Mouse (Mus musculus): ENCODE results near the gene Cdh13.

Cdh13 gene

GRCm38 (mm10) chr8:118956109-118956508, 672.6 kb downstream of the Cdh13 start:
- DNase-seq (ENCODE audit: low spot score): no peak

- DNase-seq (ENCODE audit: low spot score): peak; percentile 44
Observed at GRCm38 (mm10) chr8:118961877-118962545, 678.5 kb downstream of the Cdh13 start.

DNA sequence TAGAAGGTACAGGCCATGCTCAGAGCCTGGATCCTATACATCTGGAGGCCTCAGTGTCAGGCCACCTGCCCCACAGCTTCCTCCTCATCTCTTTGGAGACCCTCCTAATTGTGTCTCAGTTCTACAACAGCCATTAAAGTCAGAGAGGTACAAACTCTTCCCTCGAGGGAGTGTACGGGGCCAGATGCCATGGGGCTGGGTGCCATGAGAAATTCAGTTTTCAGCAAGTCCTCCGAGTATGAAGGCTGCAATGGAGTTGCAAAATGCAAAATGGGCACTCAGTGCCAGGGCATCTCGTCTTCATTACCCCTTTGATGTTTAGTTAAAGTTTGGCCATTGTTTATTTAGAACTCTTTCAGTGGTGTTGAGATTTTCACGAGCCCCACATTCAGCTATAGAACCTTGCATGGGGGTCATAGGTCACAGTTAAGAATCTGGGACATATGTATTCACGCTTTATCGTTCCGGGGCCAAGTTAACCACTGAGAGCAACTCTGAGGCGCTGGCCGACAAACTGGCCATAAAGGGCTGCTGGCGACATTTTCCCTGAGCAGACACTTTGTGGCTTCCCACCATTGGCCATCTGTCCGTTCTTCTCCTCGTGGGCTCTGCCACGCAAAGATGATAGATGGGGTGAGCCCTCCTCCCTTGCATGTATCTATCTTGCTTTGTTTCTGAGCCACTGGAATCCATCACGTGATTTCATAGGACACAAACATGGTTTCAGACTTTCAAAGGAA, 681.7 kb downstream of the Cdh13 start:
- no peak for DNase-seq (ENCODE audit: low spot score)

GRCm38 (mm10) chr8:118968896-118969295, 685.4 kb downstream of the Cdh13 start:
- no peak for DNase-seq (ENCODE audit: low spot score)

GRCm38 (mm10) chr8:118979800-118980199, 696.3 kb downstream of the Cdh13 start:
- DNase-seq (ENCODE audit: low spot score): no peak

DNA sequence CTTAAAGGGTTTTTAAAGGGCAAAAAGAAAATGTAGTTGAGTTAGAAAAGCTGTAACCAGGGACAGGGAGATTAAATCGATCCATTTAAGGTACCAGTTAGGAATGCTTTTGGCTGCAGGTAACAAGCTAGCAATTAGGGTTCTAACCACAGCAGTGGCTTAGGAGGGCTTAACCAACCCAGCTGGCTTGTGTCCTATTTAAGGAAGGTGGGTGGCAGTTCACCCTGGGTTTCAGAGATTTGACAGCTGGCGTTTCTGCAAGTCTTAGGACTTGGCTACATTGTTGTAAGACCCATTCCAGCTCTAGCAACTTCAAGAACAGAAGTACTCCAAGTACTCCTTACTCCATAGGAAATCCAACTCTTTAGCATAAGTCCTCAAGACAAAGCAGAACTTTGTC, 700.2 kb downstream of the Cdh13 start:
- DNase-seq (ENCODE audit: low spot score): no peak

DNA sequence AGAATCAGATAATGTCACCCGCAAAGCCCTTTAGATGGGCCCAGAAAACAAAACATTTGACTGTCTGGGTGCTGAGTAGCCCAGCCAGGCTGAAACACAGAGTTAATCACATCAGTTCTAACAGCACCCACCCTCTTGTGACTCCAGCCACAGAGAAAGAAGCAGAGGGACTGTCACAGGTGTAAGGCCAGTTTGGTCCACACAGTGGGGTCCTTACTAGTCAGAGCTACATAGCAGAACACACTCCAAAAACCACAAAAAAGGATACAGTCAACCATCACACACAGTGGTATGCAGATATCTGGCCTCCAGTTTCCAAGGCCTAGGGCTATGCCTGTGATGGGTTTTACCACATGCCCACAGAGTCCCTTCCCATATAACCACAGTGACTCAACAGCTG, 703.3 kb downstream of the Cdh13 start:
- no peak for DNase-seq (ENCODE audit: low spot score)

- DNase-seq (ENCODE audit: low spot score): no peak
Observed at GRCm38 (mm10) chr8:118995641-118996188, 712.2 kb downstream of the Cdh13 start.

GRCm38 (mm10) chr8:119000595-119000994, 717.1 kb downstream of the Cdh13 start:
- no peak for DNase-seq (ENCODE audit: low spot score)

DNA sequence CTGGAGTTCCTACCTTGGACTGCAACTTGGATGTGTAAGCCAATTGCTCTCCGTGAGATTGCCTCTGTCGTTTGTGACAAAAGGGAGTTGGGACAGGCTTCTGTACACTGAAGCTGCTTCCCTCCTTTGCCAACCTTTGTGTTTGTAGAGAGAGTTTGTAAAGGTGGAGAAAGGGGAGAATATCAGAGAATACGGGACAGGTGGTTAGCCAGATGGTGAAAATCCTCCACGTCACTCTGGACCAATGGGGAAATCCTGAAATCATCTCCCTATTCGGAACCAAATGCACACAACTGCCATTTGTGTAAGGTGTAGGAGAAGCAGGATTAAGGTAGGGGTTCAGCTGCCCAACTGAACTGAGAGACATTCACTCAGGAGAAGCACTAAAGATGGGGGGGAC, 721.3 kb downstream of the Cdh13 start:
- DNase-seq (ENCODE audit: low spot score): no peak

GRCm38 (mm10) chr8:119018675-119019074, 735.1 kb downstream of the Cdh13 start:
- no peak for DNase-seq (ENCODE audit: low spot score)

DNA sequence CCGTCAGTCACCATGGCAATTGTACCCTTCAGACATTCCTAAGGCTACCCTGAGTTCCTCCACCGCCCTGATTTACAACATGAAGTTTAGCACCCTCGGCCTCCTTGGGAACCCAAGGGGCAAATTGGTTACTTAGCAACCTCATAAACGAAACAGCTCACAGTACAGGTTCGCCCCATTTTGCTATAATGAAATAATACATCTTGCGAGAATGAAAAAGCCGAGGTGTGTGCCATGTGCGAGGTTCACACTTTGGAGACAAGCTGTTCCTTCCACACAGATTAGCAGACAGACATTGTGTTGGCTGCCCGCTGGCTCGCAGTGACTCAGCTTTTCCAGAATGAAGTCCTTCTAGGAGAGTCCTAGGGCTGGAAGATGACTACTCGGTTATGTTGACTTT, 737.2 kb downstream of the Cdh13 start:
- no peak for DNase-seq (ENCODE audit: low spot score)

DNA sequence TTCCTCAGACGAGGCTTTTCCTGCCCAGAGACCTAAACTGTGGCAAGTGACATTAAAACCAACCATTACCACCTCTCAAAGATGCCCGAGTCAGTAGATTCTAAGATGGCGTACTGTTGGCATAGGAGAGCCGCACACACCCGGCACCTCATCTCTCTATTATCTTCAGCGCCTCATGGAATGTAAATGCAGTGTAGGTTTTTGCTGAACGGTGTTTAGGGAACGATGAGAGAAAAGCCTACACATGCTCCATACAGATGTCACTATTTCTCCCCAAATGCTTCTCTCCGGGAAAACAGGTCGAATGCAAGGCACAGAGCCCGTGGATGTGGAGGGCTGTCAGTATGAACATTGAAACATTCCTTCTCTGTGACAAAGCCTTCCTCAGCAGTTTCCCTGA, 737.9 kb downstream of the Cdh13 start:
- no peak for DNase-seq (ENCODE audit: low spot score)

GRCm38 (mm10) chr8:119022301-119022870, 738.9 kb downstream of the Cdh13 start:
- no peak for DNase-seq (ENCODE audit: low spot score)

DNA sequence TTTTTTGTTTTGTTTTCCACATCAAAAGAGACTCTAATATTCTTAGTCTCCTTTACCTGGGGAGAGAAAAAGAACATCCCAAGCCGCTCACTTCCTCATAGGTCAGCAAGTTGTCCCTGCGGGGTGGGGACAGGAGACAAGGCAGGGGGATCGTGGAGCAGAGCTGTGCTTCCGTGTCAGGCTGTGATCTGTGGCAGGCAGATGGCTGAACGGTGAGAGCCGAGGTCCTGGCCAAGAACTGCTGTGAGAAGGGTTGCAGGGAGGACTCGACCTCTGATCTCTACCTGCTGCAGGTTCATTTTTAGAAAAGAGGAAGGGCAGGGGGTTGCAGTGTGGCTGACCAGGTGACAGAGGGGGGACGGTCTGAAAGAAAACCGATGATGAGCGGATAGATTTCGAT, 749.9 kb downstream of the Cdh13 start:
- no peak for DNase-seq (ENCODE audit: low spot score)

- no peak for DNase-seq (ENCODE audit: low spot score)
Observed at GRCm38 (mm10) chr8:119034037-119034436, 750.5 kb downstream of the Cdh13 start.

DNA sequence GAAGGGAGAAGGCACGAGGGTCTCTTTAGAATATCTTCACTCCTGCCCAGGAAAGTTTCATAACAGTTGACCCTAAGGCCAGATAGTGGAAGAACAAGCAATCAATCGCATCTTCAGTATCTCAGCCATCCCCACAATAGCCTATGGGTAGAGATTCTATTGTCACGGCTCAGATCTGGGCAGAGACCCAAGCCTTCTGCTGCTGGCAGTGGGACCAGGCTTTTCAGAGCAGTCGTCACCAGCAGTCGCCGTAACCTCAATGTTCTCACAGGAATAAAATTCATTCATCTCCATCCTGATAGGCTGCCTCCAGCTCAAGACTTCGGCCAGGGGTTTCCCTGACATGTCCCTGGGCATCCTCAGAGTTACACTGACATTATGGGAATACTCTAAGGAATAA, 751.6 kb downstream of the Cdh13 start:
- no peak for DNase-seq (ENCODE audit: low spot score)

- DNase-seq (ENCODE audit: low spot score): no peak
Observed at GRCm38 (mm10) chr8:119037571-119037970, 754.0 kb downstream of the Cdh13 start.

GRCm38 (mm10) chr8:119039358-119039757, 755.8 kb downstream of the Cdh13 start:
- DNase-seq (ENCODE audit: low spot score): no peak

DNA sequence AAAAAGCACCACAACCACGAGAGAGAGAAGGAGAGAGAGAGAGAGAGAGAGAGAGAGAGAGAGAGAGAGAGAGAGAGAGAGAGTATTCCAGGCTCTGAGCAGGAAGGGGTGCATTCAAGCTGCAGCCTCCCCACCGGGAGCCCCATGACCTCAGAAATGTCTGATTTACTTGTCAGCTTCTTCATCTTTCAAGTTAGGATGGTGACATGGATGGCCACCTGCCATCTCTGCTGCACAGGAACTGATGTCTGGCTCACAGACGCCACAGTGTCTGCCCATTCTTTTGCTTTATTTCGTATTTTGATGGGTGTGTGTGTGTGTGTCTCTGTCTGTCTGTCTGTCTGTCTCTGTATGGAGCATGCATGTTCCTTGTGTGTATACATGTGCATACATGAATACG, 774.3 kb downstream of the Cdh13 start:
- no peak for DNase-seq (ENCODE audit: low spot score)

DNA sequence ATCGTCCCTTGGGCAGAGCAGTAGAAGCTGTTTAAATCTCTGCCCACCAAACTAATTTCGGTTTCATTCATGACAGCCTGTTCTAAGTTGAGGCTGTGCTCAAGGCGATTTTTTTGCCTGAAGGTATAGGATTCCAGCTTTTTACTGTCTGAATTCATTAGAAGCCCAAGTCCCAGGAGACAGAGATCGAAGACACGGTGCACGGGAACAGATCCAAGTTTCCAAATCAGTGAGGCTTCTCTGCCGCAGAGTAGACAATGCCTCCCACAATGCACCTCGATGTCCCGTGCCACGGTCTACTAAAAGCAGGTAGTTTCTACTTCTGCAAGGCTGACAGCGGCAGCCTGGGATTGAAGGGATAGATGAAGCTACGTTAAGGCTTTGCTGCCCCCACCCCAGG, 778.1 kb downstream of the Cdh13 start:
- no peak for DNase-seq (ENCODE audit: low spot score)

DNA sequence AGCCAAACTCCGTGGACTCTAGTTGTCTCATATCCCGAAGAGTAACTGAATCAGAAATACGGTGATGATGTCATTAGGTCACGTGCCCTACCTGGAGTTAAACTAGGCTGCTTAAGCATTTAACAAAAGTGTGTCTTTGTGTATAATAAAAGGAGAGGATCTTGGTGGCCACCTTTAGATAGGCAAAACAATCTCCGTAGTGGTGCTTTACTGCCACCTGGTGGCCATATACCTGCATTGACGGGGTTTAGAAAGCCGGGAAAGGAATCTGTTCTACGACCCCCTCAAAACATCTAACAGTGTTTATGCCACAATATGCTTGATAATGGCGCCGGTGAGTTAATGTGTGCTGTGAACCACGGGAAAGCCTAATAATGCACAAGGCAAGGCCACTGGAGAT, 781.0 kb downstream of the Cdh13 start:
- peak; percentile 3 for DNase-seq (ENCODE audit: low spot score)

- no peak for DNase-seq (ENCODE audit: low spot score)
Observed at GRCm38 (mm10) chr8:119072291-119072690, 788.8 kb downstream of the Cdh13 start.
